Mouse (Mus musculus) CH12.LX (cell line): ENCODE data around the gene Yy1.

Experiments used
- E2F4 ChIP-seq: IDR thresholded peaks from 2 replicates; pipeline ENCODE4 v1.6.1; 2011; ENCODE audit warnings: low read depth, low read length, improper control_type of control experiment; ENCODE audit not compliant: insufficient replicate concordance
- GABPA ChIP-seq: IDR thresholded peaks from 2 replicates; pipeline ENCODE4 v1.6.1; 2012; ENCODE audit warnings: low read depth, low read length, improper control_type of control experiment, inconsistent platforms; ENCODE audit not compliant: insufficient replicate concordance
- MAFK ChIP-seq: IDR thresholded peaks from 2 replicates; pipeline ENCODE4 v1.6.1; 2011; ENCODE audit warnings: low read length, improper control_type of control experiment; ENCODE audit not compliant: insufficient replicate concordance

DNA sequence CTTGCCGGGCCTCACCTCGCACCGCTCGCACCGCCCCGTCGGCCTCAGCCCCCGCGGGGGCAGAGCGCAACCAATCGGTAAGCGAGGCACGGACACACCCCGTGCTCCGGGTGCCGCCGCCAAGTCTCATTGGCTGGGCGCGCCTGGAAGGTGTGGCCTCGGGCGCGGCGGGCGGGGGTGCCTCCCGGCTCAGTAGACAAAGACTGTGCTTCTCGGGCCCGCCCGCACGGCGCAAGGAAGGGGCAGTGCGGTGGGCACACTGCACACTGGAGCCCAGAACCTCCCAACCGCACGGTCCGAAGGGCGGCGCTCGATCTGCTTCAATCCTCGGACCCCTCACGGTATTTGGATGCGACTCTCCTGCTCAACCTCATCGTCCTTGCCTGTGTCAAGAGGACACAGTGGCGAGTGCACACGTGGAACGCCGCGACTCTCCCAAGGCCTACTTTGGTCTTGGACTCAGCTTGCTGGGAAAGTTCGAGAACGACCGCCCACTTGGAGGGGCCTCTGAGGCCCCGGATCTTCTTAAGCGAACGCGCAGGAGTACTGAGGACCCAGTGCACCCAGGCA, 43.2 kb downstream of the Yy1 start, which contains the start of the genes Slc25a29 and Slc25a47:
- TF ChIP-seq E2F4 (no peak), MAFK (no peak), GABPA (no peak)
